Mouse (Mus musculus): ENCODE measurements around the gene Rab43.
"Not testable (repeated sequence)": the region's sequence is repeated elsewhere in the genome, so short reads cannot be mapped to it uniquely, and the experiment has no call there.

Gene Rab43

DNA sequence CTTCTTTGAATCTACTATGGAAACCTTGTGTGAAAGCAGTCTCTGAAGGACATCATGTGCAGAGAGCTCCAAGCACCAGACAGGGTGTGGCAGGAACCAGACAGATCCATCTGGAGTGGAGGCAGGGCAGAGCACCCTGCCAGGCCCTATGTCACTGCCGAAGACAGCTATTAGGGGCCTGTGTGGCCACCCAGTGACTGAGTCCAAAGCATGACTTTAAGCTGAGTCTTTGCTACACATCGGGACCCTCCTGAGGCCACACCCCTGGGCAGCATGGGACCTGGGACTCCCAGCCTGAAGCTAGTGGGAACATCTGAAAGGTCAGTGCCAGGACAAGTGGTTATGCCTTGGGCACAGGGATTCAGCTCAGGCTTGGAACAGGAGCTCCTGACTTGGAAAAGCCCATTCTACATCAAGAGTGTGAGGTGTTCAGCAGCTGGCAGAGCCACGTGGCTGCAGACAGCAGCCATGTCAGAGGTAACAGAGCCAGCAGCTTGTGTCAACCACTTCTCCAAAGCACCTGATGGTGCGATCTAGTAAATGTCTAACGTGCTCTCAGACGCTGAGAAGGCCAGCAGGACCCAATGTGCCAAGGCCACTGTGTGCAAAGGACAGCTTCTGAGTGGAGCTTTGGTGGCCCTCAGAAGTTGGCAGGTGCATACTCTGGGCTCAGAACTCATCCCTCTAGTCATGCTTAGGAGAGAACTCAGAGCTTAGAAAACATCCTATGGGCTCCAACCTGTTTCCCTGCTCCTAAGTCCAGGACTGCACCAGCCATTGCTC is 24.7 kb downstream of the Rab43 start:
- DNase-seq (ENCODE audit: low read depth, low spot score) = no peak

DNA sequence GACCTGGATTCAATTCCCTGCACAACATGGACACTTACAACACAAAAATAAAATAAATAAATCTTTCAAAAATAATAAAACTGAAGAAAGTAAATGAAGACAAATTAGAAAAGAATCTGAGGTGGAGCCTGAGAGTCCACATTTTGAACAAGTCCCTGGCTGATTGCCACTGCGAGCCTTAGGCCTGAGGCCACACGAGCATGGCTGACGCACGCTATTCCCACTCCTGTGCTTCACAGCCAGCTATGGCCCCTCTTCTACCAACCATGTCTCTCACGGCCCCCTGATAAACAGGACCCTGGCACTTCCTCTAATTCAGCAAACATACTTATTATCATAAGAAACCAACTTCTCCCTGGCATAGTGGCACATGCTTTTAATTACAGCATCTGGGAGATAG is 25.3 kb downstream of the Rab43 start:
- no peak for DNase-seq (ENCODE audit: low read depth, low spot score)

DNA sequence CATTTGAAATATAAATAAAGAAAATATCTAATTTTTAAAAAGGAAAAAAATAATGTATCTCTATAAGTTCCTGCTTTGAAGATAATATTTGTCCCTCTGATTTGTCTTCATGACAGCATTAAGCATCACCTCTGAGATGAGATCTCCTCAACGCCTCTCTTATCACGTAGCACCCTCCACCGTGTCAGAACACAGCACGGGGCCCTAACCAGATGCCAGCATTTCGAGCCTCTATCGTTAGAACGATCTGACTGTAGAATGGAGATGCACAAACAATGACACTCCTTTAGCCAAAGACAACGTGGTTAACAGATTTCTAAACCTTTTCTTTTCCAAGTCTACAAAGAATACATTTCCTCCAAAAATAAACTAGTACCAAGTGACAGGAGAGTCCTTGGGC is 27.9 kb downstream of the Rab43 start:
- DNase-seq (ENCODE audit: low read depth, low spot score) = no peak

DNA sequence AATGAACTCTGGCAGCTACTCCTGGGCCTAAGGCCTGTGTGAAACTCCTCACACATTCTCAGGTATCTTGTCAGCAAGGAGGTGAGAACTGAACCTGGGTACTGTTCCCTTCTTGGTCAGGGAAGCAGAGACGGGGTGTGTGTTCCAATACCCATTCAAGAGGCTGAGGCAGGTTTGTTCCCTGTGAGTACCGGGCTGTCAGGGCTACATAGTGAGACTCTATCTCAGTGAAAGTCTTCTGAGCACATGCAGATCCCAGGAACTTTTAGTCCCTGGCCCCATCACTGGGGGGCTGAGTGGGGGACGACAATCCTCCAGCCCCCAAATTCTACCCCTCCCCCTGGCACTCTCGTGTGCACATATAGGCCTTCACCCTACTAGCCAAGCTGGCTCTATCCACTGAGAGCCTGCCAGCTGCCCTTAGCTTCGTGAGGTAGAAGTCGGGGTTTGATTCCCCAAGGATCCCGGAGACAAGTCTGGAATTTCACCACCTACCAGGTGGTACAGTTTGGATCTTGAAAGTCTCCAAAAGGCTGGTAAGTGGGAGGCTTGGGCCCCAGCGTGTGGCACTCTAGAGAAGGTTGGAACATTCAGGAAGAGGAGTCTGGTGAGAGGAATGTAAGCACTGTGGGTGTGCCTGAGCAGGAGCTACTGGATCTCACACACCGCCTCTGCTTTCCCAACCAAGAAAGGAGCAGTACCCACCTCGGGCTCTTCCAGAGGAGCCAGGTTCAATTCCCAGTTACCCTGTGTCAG is 31.2 kb downstream of the Rab43 start:
- DNase-seq (ENCODE audit: low read depth, low spot score) = no peak

DNA sequence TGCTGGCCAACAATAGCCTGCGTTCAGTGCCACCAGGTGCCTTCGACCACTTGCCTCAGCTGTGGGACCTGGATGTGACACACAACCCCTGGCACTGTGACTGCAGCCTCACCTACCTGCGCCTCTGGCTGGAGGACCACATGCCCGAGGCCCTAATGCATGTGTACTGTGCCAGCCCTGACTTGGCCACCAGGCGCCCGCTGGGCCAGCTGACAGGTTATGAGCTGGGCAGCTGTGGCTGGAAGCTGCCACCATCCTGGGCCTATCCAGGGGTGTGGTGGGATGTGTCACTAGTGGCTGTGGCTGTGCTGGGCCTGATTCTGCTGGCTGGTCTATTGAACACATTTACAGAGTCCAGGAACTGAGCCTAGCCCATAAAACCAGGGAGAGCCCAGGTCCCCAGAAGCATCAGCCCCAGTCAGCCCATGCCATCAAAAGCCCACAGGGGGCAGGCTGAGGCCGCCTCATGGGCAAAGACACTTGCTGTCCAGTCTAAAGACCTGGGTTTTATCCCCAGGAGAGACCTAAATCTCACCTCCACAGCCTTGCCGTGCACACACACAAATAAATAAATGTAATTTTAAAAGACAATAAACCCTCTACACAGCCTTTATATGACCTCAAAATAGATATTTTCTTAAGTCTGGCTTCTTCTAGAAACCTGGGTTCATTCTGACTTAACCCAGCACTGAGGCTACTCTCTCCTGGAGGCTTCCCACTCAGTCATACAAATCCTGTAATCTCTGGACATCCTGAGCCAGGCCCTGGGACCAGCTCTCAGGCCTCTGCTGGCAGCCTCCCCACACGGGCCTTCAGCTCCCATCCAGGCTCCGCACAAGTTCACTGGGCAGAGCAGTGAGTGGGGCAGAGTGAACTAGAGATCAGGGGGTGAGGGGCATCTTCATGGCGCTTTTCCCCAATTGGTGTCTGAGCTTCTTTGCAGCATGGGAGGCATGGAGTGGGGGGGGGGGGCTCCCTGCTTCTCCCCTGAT is 32.5 kb downstream of the Rab43 start:
- no peak for DNase-seq (ENCODE audit: low read depth, low spot score)

DNA sequence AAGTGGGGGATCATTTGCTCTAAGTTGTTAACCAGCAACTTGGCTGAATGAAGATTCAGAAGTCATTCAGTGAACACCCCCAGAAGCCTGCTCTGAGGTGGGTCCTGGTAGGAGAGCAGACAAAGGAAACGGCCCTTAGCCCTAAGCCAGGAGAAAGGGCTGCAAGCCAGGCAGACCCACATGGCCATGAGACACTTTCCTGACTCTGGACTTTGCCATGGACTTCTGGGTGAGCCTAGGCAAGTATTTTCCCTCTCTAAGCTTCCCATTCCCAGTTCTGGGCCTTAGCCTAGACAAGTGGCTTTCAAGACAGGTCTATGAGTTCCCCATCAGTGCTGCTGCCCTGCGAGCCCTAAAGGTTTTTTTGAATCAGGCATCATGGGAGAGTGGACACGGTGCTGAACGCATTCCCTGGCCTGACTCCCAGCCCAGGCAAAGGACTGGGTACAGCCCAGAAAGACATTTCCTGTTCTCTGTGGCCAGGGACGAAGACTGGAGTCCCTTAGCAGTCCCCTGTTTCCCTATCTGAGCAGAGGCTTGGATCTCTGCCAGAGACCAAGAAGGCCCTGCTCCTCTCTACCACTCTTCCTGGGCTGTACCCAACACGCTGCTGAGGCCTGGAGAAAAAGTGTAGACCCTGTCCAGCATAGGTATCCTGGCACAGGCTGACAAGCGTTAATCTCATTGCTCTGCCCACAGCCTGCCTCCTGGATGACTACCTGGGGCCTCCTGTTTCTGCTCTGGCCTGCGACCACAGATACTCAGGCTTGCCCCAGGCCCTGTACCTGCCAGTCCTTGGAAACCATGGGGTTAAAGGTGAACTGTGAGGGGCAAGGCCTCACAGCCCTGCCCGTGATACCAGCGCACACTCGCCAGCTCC is 33.4 kb downstream of the Rab43 start:
- no peak for DNase-seq (ENCODE audit: low read depth, low spot score)

DNA sequence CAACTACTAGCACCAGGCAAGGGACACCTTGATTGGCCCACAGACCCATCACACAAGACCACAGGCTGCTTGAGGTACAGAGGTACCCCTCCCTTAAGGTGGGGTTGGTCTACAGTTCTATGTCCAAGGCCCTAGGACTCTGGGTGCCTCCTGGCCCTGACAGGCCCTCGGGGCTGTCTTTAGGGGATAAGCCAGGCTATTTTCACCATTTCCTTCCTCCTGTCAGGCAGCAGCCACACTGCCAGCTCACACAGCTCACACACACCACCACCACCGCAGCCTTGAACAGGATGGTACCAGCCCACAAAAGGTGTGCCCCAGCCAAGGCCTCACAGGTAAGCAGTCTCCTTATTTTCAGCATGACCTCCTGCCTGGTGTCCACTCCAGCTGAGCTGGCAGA is 34.1 kb downstream of the Rab43 start, which contains the start of gene Gp9:
Gp9 (plus strand) TSS at position 231 of the 400 bp plus-strand sequence.
- no peak for DNase-seq (ENCODE audit: low read depth, low spot score)

DNA sequence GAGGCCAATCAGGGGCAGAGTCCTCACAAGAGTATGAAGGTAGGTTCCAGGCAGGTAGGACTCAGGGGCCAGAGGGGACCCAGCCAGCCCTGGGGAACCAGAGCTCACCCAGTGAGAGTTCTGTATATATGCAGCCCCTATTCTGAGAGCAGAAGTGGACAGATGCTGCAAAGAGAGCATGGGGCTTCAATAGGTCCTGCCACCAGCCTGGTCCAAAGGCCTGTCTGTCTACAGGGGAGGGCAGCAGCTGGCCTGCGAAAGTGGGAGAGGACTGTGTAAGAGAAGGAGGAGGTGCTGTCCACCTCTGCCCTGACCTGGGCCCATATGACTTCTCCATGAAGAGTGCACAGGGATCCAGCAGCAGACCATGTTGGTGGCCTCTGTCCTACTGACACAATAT is 35.3 kb downstream of the Rab43 start:
- no peak for DNase-seq (ENCODE audit: low read depth, low spot score)

DNA sequence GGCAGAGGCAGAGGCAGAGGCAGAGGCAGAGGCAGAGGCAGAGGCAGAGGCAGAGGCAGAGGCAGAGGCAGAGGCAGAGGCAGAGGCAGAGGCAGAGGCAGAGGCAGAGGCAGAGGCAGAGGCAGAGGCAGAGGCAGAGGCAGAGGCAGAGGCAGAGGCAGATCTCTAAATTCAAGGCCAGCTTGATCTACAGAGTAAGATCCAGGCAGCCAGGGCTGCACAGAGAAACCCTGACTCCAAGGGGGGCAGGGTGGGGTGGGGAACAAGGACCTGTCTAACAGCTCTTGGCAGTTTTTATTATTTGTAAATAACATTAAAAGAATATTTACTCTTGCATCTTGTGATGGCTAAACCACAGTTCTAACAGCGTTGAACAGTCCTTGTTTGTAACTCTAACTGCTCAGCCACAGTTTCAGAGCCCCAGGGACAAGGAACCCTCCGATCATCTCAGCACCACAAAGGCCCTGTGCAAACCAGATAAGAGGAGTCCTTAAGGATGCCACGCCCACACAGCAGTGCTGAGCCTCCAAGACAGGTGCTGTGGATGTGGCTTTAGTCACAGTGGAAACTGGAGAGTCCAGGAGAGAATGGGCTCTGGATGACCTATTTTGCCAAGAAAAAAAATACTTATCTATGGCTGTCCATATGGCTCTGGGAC is 36.2 kb downstream of the Rab43 start:
- peak; percentile 91 for DNase-seq (ENCODE audit: low read depth, low spot score)

DNA sequence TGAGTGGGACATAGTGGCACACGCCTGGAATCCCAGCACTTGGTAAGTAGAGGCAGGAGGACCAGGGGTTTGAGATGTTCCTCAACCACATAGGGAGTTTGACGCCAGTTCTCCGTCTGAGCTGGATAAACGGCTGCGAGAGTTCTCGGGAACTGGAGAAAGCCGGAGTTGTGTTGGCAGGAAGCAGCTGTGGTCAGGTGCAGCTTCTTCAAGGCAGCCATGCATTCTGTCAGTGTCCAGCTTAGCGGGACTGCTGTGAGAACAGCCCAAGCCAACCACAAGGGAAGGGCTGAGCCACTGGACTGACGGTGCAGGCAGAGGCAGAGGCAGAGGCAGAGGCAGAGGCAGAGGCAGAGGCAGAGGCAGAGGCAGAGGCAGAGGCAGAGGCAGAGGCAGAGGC is 37.1 kb downstream of the Rab43 start:
- DNase-seq (ENCODE audit: low read depth, low spot score) = no peak

DNA sequence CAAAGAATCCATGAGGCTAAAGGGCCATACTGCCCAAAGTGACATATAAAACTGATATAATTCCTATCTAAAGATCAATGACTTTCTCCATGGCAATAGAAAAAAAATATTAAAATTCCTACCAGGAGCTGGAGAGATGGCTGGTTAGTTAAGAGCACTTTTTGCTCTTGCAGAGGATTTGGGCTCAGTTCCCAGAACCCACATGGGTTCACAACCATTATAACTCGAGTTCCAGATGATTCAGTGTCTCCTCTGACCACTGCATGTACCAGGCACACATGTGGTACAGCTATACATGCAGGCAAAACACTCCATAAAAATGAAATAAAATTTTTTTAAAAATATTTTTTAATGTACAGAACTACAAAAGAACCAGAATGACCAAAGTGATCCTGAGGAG is 37.5 kb downstream of the Rab43 start:
- DNase-seq (ENCODE audit: low read depth, low spot score) = no peak

DNA sequence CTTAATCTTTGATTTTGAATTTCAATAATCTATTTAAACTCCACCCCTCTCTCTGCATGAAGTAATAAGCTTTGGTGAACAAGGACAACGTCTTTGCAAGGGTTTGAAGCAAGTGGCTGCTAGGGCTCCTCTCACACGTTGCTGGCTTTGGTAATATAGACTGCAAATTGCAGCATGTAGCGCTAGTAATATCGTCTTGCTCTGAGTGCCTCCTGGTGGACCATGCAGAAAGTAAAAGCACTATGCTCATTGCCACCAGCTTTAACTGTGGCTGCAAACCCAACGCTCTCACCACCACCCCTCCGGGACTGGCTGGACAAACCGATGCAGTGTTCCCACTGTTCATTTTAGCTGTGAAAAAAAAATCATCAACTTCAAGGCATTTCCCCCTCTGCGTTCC is 41.3 kb downstream of the Rab43 start:
- DNase-seq (ENCODE audit: low read depth, low spot score) = no peak

DNA sequence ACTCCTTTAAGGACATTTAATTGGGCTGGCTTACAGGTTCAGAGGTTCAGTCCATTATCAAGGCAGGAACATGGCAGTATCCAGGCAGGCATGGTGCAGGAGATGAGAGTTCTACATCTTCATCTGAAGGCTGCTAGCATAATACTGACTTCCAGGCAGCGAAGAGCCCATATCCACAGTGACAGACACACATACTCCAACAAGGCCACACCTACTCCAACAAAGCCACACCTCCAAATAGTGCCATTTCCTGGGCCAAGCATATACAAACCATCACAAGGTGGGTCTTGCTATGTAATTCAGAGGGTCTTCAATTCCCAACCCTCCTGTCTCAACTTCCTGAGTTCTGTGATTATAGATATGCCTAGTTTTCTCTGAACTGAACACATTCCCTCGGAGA is 47.7 kb downstream of the Rab43 start:
- DNase-seq (ENCODE audit: low read depth, low spot score) = not testable (repeated sequence)

DNA sequence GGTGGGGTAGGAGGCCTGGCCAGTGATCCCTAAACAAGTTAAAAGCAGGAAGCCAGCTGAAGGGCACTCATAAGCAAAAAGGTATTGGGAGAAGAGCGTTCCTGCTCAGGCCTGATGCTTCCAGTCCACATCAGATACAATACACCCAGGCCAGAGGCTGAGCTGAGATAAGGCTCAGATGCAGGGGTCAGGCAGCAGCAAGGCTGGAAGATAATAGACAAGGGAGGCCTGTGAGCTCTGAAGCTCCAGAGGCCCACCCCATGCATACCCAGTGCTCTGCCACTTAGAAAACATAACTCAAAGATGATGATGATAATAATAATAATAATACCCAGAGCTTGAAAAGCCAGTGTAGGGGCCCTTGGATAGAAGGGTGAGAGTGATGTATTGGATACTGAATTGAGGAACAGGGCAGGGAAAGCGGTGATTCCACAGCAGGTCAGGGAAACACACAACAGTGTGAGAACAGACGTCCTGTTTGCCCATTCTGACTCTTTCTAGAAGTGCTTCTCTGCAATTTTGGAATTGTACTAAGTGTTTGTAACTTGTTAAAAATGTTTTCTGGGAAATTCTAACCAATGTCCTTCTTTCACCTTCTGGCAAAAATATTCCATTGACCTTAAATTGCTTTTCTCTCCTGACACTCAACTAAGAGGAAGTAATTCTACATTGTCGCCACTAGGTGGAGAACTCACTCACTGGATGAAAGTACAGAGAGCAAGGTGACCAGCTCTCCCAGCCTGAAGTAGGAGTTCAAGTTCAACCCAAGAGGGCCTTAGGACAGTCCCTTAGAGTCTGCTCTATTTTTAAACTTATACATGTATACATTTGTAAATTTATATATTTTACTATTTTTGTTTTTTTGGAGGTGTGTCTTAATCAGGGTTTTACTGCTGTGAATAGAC is 48.3 kb downstream of the Rab43 start:
- DNase-seq (ENCODE audit: low read depth, low spot score) = peak; percentile 62

DNA sequence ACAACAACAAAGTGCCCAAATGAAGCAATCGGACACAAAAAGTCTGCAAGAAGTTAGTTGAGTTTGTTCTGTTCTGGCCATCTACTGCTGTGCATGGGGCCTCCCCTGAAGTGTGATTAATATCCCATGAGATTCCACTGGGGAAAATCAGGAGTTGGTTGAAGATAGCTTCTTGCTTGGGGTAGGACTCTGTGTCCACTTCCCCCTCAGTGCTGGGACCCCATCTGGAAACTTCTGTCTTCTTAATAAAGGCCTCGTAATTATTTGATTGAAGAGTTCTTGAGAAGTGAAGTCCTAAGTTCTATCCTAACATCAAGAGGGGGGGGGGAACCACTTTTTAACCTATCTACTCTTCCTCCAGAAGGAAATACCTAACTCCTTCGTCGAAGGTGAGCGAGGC is 49.8 kb downstream of the Rab43 start:
- DNase-seq (ENCODE audit: low read depth, low spot score) = no peak

DNA sequence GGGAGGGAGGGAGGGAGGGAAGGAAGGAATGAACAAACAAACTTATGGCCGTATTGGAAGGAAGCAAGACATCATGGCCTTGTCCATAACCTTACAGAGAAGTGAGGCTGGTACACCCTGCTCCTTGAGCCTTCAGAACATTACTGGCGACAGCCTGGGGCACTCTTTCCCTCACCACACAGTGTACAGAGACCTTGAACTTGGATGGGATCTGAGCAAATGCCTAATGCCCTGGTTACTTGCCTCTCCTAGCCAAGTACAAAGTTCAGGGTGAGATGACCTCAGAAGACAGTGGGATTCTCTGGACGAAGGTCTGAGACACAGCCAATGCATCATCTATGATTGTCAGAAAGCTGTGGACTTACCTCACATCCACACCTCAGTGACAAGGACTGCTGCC is 52.1 kb downstream of the Rab43 start:
- no peak for DNase-seq (ENCODE audit: low read depth, low spot score)

DNA sequence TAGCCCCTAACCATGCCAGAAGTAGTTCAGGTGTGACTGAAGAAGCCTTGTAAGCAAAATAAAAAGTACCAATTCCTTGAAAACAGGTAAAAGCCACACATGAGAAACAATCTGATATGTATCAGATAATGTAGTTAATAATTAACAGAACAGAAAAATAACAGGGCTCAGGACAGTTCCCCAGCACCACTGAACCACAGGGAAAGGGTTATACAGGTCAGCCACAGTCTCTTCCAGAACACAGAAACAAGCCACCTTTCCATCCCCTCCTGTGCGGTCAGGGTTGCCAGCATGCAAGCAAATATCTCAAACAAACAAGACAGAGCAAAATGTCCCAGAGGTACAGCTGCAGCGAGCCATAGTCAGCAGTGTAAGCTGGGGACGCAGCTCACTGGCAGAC is 52.6 kb downstream of the Rab43 start:
- DNase-seq (ENCODE audit: low read depth, low spot score) = no peak

DNA sequence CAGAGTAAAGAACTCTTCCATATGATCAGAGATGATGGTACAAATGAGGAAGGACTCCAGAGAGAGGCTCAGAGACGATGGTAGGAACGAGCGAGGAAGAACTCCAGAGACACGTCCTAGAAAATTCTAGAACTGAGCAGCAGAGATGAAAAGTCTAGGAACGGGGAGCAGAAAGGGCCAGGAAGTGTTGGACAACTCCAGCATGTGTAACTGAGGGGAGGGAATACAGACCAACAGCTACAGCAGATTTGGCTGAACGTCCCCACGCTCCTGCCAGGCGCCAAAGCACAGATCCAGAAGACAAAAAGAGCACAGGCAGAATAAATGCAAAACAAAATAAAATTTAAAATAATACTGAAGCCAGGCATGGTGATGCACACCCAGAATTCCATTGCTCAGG is 55.1 kb downstream of the Rab43 start:
- DNase-seq (ENCODE audit: low read depth, low spot score) = no peak

DNA sequence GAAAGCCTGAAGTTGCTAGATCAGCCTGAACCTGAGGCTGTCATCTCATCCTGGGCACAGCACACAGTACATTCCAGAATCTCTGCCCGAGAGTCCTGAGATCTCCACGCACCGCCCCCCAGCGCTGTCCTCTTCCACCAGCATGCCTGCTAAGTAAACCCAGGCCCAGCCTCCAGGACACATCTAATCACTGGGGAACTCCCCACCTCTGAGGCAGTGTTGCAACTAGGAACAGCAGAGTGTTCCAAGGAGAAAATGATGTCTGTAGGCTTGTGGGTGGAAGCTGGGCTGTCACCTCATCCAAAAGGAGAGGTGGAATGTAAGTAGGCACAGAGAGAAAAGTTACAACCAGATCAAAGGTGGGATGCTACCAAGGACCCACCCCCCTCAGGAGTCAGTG is 56.8 kb downstream of the Rab43 start:
- no peak for DNase-seq (ENCODE audit: low read depth, low spot score)

All from c-Kit-negative CD71-positive TER-119-positive erythroid progenitor cells, embryonic 14.5 days (primary cell).